Mouse (Mus musculus) CH12.LX (cell line): ENCODE data around the gene Cdc42bpa.

ENCODE experiments used
- CTCF ChIP-seq, 2 experiments: IDR thresholded peaks in 1 of 2; conservative IDR thresholded peaks in 1 of 2; 2 replicates each; pipeline ENCODE4 v1.5.1; 2011 to 2012; ENCODE audit warnings: low read depth in 2 of 2, low read length in 2 of 2, improper control_type of control experiment in 1 of 2, inconsistent platforms in 1 of 2, mild to moderate bottlenecking in 1 of 2, moderate library complexity in 1 of 2
- ELF1 ChIP-seq: IDR thresholded peaks from 2 replicates; pipeline ENCODE4 v1.6.1; 2014; ENCODE audit warnings: low read depth, mild to moderate bottlenecking, inconsistent platforms, low read length, improper control_type of control experiment
- GABPA ChIP-seq: IDR thresholded peaks from 2 replicates; pipeline ENCODE4 v1.6.1; 2012; ENCODE audit warnings: low read depth, low read length, improper control_type of control experiment, inconsistent platforms; ENCODE audit not compliant: insufficient replicate concordance
- KAT2A ChIP-seq: IDR thresholded peaks from 2 replicates; pipeline ENCODE4 v1.6.1; 2012; ENCODE audit warnings: low read length, improper control_type of control experiment, inconsistent platforms; ENCODE audit not compliant: insufficient replicate concordance
- NELFE ChIP-seq: IDR thresholded peaks from 2 replicates; pipeline ENCODE4 v1.6.1; 2011; ENCODE audit warnings: low read depth, low read length, improper control_type of control experiment
- POLR2A ChIP-seq: IDR thresholded peaks from 2 replicates; pipeline ENCODE4 v1.6.1; 2011; ENCODE audit warnings: low read depth, mild to moderate bottlenecking, improper control_type of control experiment, low read length
- POLR2AphosphoS2 ChIP-seq: IDR thresholded peaks from 2 replicates; pipeline ENCODE4 v1.6.1; 2011; ENCODE audit warnings: low read depth, low read length, improper control_type of control experiment
- RCOR1 ChIP-seq: conservative IDR thresholded peaks from 2 replicates; pipeline ENCODE4 v1.6.1; 2012; ENCODE audit warnings: low read depth, mild to moderate bottlenecking, inconsistent platforms, low read length, improper control_type of control experiment
- SIN3A ChIP-seq: IDR thresholded peaks from 2 replicates; pipeline ENCODE4 v1.6.1; 2012; ENCODE audit warnings: low read length, improper control_type of control experiment, inconsistent platforms
- SMC3 ChIP-seq: IDR thresholded peaks from 2 replicates; pipeline ENCODE4 v1.6.1; 2011; ENCODE audit warnings: low read depth, low read length, improper control_type of control experiment
- USF2 ChIP-seq: conservative IDR thresholded peaks from 2 replicates; pipeline ENCODE4 v1.6.1; 2011; ENCODE audit warnings: low read depth, low read length, improper control_type of control experiment
- ZC3H11A ChIP-seq: IDR thresholded peaks from 2 replicates; pipeline ENCODE4 v1.6.1; 2012; ENCODE audit warnings: low read depth, mild to moderate bottlenecking, inconsistent platforms, low read length, improper control_type of control experiment
- ZNF384 ChIP-seq: IDR thresholded peaks from 2 replicates; pipeline ENCODE4 v1.6.1; 2012; ENCODE audit warnings: low read depth, low read length, improper control_type of control experiment, inconsistent platforms

DNA sequence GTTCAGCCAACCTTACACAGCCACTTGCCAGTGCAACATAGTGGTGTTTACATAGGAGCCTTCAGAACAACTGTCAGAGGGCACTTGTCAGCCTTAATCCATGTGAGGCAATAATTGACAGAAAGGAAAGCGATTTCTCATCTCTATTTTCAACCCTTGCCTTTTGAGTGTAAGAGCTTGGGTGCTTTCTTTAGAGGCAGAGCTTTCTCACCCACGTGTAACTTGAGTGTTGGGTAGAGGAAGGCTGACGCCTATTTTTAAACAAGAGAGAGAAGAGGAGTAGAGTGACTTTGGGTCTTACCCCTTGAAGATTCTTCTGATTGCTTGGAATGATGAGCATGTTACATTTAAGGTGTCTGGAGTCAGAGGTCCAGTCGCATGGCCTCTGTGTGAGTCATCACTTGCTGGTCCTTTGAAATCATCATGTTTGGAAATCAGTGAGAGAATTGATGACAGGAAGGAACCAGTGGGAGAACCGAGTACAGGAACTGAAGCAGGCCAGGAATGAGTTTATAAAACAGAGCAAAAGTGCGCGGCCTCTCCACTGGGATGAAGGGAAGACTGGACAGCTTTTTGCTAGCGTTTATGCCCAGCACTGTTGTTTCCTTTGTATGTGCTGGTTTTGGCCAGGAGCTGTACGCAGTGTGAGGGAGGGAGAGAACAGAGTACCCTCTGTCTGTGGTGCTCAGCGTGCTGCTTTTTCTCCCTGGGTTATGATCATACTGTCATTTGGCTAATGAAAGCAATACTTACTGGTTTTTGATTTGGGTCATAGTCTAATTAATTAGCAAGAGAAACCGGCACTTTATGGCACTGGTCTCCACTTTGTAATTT, 61.4 kb downstream of the Cdc42bpa start:
- TF ChIP-seq RCOR1 (no peak), POLR2A (no peak), KAT2A (no peak), CTCF (conservative IDR thresholded peaks at IDR 0.05 in 1 of 2, IDR thresholded peaks at IDR 0.05 in 1 of 2; ENCODE audit: low read depth in 2 of 2, low read length in 2 of 2) (no peak), SIN3A (no peak), GABPA (no peak), USF2 (no peak), ZC3H11A (no peak), SMC3 (no peak), NELFE (no peak), ELF1 (no peak), ZNF384 (no peak), POLR2AphosphoS2 (no peak)
